Mouse (Mus musculus): Measurements from ENCODE around the gene Gm14322. TPM values are rescaled to one million over a fixed set of nuclear protein-coding genes. Genes with fewer than 3 reads are reported as not detected.

Gm14322 gene
- polyA plus RNA-seq (2015; fragmentation: Nextera tagmentation; extraction: Ambion mirVana): 0.34 and 1.0 TPM in 2 replicates

DNA sequence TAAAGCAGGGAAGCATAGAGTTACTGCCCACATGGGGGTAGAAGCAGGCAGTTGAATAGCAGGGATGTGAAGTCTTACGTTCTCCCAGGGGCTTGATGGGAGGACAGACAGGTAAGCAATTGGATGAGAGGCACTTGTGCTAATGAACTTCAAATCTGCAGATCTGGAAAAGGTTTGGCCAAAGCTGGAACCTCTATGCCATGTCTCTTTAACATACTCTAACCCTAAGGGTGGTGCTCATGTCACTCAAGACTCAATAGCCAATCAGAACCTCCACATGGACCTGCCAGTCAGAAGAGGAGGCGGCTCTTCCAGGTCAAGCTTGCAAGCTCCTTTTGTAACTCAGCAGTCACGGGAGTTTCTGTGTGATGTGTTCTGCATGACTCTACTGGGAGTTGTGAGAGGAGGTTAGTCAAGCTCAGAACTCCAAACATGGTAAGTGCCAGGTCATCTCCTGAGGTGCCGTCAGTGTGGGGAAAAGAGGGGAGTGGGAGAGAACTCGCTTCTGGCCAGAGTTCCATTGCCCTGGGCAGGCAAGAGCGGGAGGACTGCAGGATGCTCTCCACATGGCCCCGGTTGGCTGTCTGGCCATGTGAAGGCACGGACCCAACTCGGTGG, at the start of gene Gm14322:
TSS of gene Gm14322 (plus strand) at position 348 of the 618 bp plus-strand sequence.

Other genes with a start within 250 kb of the Gm14322 start
- not detected in 2 replicates for gene Gm14406, start 181.1 kb upstream of the Gm14322 start, polyA plus RNA-seq (2015; fragmentation: Nextera tagmentation; extraction: Ambion mirVana)
- 8.7 and 12.7 TPM in 2 replicates for gene Gm14325, start 81.0 kb downstream of the Gm14322 start, polyA plus RNA-seq (2015; fragmentation: Nextera tagmentation; extraction: Ambion mirVana)
- gene Gm14327, start 137.8 kb downstream of the Gm14322 start, polyA plus RNA-seq (2015; fragmentation: Nextera tagmentation; extraction: Ambion mirVana): 1.9 and 2.4 TPM in 2 replicates
- 1.1 TPM in 1 of 2 replicates, not detected in the other for gene Zfp972, start 166.3 kb downstream of the Gm14322 start, polyA plus RNA-seq (2015; fragmentation: Nextera tagmentation; extraction: Ambion mirVana)
- 7.0 and 8.6 TPM in 2 replicates for gene Gm14326, start 198.0 kb downstream of the Gm14322 start, polyA plus RNA-seq (2015; fragmentation: Nextera tagmentation; extraction: Ambion mirVana)